Mouse (Mus musculus) MEL (cell line): ENCODE data around the gene Ccdc115. TPM values are rescaled to one million over a fixed set of nuclear protein-coding genes. Genes with fewer than 3 reads are reported as not detected.

Experiments
- DNase-seq: peaks from one replicate; pipeline ENCODE4 v3.0.0; 2011; ENCODE audit warnings: low read depth, low spot score
- H3K27ac ChIP-seq: 2 replicates; pipeline ENCODE4 v1.5.1; 2012; ENCODE audit warnings: low read depth, mild to moderate bottlenecking, control low read depth, low read length, moderate library complexity; ENCODE audit not compliant: control insufficient read depth
- H3K27me3 ChIP-seq, 2 experiments: fragments of 150-350 bp in 1 of 2; sonication (generic) in 1 of 2; 2 replicates each; pipeline ENCODE4 v1.6.1; 2012; ENCODE audit warnings: low read length in 2 of 2, mild to moderate bottlenecking in 2 of 2, improper control_type of control experiment in 1 of 2, moderate library complexity in 1 of 2; ENCODE audit not compliant: insufficient read depth in 2 of 2, control insufficient read depth in 1 of 2
- H3K36me3 ChIP-seq, 2 experiments: 2 replicates each; pipeline ENCODE4 v1.6.1; 2012 to 2014; ENCODE audit warnings: low read length in 2 of 2, improper control_type of control experiment in 1 of 2, inconsistent platforms in 1 of 2, mild to moderate bottlenecking in 1 of 2; ENCODE audit not compliant: insufficient read depth in 2 of 2, control insufficient read depth in 1 of 2
- H3K4me1 ChIP-seq, 2 experiments: fragments of 150-350 bp in 1 of 2; sonication (generic) in 1 of 2; 2 replicates each; pipeline ENCODE4 v1.6.1; 2012; ENCODE audit warnings: low read length in 2 of 2, improper control_type of control experiment in 1 of 2, mild to moderate bottlenecking in 1 of 2; ENCODE audit not compliant: insufficient read depth in 2 of 2, control insufficient read depth in 1 of 2
- H3K4me3 ChIP-seq, 2 experiments: fragments of 150-350 bp in 1 of 2; sonication (generic) in 1 of 2; 2 replicates each; pipeline ENCODE4 v1.5.1; 2012; ENCODE audit warnings: low read depth in 2 of 2, low read length in 2 of 2, mild to moderate bottlenecking in 2 of 2, moderate library complexity in 2 of 2, control low read depth in 1 of 2, improper control_type of control experiment in 1 of 2; ENCODE audit not compliant: control insufficient read depth in 1 of 2, insufficient read depth in 1 of 2
- H3K79me2 ChIP-seq: 2 replicates; pipeline ENCODE4 v1.6.1; 2012; ENCODE audit warnings: mild to moderate bottlenecking, low read length, moderate library complexity; ENCODE audit not compliant: control insufficient read depth, poor library complexity, insufficient read depth
- H3K9ac ChIP-seq: 2 replicates; pipeline ENCODE4 v1.6.1; 2012; ENCODE audit warnings: low read depth, mild to moderate bottlenecking, control low read depth, low read length, moderate library complexity; ENCODE audit not compliant: control insufficient read depth, poor library complexity, severe bottlenecking
- H3K9me3 ChIP-seq: fragments of 150-350 bp; sonication (generic); replicated peaks from 2 replicates; pipeline ENCODE4 v1.6.1; 2012; ENCODE audit warnings: mild to moderate bottlenecking, low read length, improper control_type of control experiment, moderate library complexity; ENCODE audit not compliant: insufficient read depth
- BHLHE40 ChIP-seq: IDR thresholded peaks from 2 replicates; pipeline ENCODE4 v1.6.1; 2012; ENCODE audit warnings: low read depth, mild to moderate bottlenecking, inconsistent platforms, low read length, improper control_type of control experiment, borderline replicate concordance
- CHD2 ChIP-seq: IDR thresholded peaks from 2 replicates; pipeline ENCODE4 v1.6.1; 2011; ENCODE audit warnings: low read length, improper control_type of control experiment
- EP300 ChIP-seq, 2 experiments: IDR thresholded peaks; 2 replicates each; pipeline ENCODE4 v1.6.1; 2011; ENCODE audit warnings: improper control_type of control experiment in 2 of 2, low read length in 2 of 2, low read depth in 1 of 2, mild to moderate bottlenecking in 1 of 2
- GATA1 ChIP-seq: IDR thresholded peaks from 2 replicates; pipeline ENCODE4 v1.6.1; 2011; ENCODE audit warnings: low read depth, low read length, improper control_type of control experiment
- HCFC1 ChIP-seq: IDR thresholded peaks from 2 replicates; pipeline ENCODE4 v1.6.1; 2012; ENCODE audit warnings: low read depth, mild to moderate bottlenecking, inconsistent platforms, low read length, improper control_type of control experiment, moderate library complexity
- JUND ChIP-seq: IDR thresholded peaks from 2 replicates; pipeline ENCODE4 v1.6.1; 2011; ENCODE audit warnings: low read depth, mild to moderate bottlenecking, improper control_type of control experiment, low read length
- KAT2A ChIP-seq: conservative IDR thresholded peaks from 2 replicates; pipeline ENCODE4 v1.6.1; 2012; ENCODE audit warnings: low read depth, low read length, improper control_type of control experiment, inconsistent platforms
- MAFK ChIP-seq: IDR thresholded peaks from 2 replicates; pipeline ENCODE4 v1.6.1; 2011; ENCODE audit warnings: low read depth, mild to moderate bottlenecking, low read length, improper control_type of control experiment, borderline replicate concordance
- MEF2A ChIP-seq: IDR thresholded peaks from 2 replicates; pipeline ENCODE4 v1.6.1; 2014; ENCODE audit warnings: low read depth, mild to moderate bottlenecking, inconsistent platforms, low read length, improper control_type of control experiment; ENCODE audit not compliant: poor library complexity, insufficient replicate concordance, severe bottlenecking; ENCODE audit errors: extremely low read depth
- MXI1 ChIP-seq: IDR thresholded peaks from 2 replicates; pipeline ENCODE4 v1.6.1; 2011; ENCODE audit warnings: mild to moderate bottlenecking, low read depth, low read length, improper control_type of control experiment
- MYB ChIP-seq: IDR thresholded peaks from 2 replicates; pipeline ENCODE4 v1.6.1; 2011; ENCODE audit warnings: mild to moderate bottlenecking, low read depth, low read length, improper control_type of control experiment
- NRF1 ChIP-seq: IDR thresholded peaks from 2 replicates; pipeline ENCODE4 v1.6.1; 2014; ENCODE audit warnings: low read depth, mild to moderate bottlenecking, inconsistent platforms, low read length, improper control_type of control experiment, moderate library complexity; ENCODE audit not compliant: poor library complexity, insufficient read depth, severe bottlenecking
- POLR2A ChIP-seq, 2 experiments: IDR thresholded peaks; 2 replicates each; pipeline ENCODE4 v1.6.1; 2011 to 2012; ENCODE audit warnings: low read length in 2 of 2, mild to moderate bottlenecking in 2 of 2, control low read depth in 1 of 2, improper control_type of control experiment in 1 of 2, low read depth in 1 of 2, moderate library complexity in 1 of 2; ENCODE audit not compliant: control insufficient read depth in 1 of 2, insufficient read depth in 1 of 2, poor library complexity in 1 of 2
- POLR2AphosphoS5 ChIP-seq: IDR thresholded peaks from 2 replicates; pipeline ENCODE4 v1.6.1; 2012; ENCODE audit warnings: low read depth, borderline replicate concordance, mild to moderate bottlenecking, inconsistent platforms, low read length, moderate library complexity, mixed read lengths
- RAD21 ChIP-seq: IDR thresholded peaks from 2 replicates; pipeline ENCODE4 v1.6.1; 2011; ENCODE audit warnings: mild to moderate bottlenecking, low read depth, low read length, improper control_type of control experiment
- RCOR1 ChIP-seq: IDR thresholded peaks from 2 replicates; pipeline ENCODE4 v1.6.1; 2012; ENCODE audit warnings: low read depth, mild to moderate bottlenecking, inconsistent platforms, low read length, improper control_type of control experiment
- TBP ChIP-seq: IDR thresholded peaks from 2 replicates; pipeline ENCODE4 v1.8.0; 2011; ENCODE audit warnings: low read depth, low read length, improper control_type of control experiment
- UBTF ChIP-seq: IDR thresholded peaks from 2 replicates; pipeline ENCODE4 v1.6.1; 2012; ENCODE audit warnings: low read depth, mild to moderate bottlenecking, inconsistent platforms, low read length, improper control_type of control experiment, moderate library complexity, borderline replicate concordance; ENCODE audit not compliant: insufficient read depth
- USF2 ChIP-seq, 2 experiments: IDR thresholded peaks; 2 replicates each; pipeline ENCODE4 v1.6.1; 2011 to 2012; ENCODE audit warnings: improper control_type of control experiment in 2 of 2, low read length in 2 of 2, borderline replicate concordance in 1 of 2, inconsistent platforms in 1 of 2, low read depth in 1 of 2, mild to moderate bottlenecking in 1 of 2; ENCODE audit not compliant: insufficient read depth in 1 of 2
- ZC3H11A ChIP-seq: IDR thresholded peaks from 2 replicates; pipeline ENCODE4 v1.6.1; 2012; ENCODE audit warnings: low read depth, mild to moderate bottlenecking, inconsistent platforms, low read length, improper control_type of control experiment
- ZKSCAN1 ChIP-seq: IDR thresholded peaks from 2 replicates; pipeline ENCODE4 v1.6.1; 2012; ENCODE audit warnings: low read depth, mild to moderate bottlenecking, inconsistent platforms, low read length, improper control_type of control experiment, moderate library complexity
- polyA plus RNA-seq, 2 experiments: library from polyadenylated mRNA; stranded (reverse) in 1 of 2; unstranded in 1 of 2; fragments of >175 nt in 1 of 2; fragments of >200 nt in 1 of 2; gene quantifications; 2 replicates each; pipeline versions ENCODE4 v1.2.1 to v1.2.4; 2012; ENCODE audit warnings: low replicate concordance in 2 of 2, low read depth in 1 of 2; ENCODE audit not compliant: insufficient read length in 2 of 2, insufficient read depth in 1 of 2, missing spikeins in 1 of 2
- total RNA-seq: library from RNA; depleted of rRNA; stranded (reverse); fragments of 300-350 nt; gene quantifications from 2 replicates; pipeline ENCODE4 v1.2.3, GENCODE M21; 2012

The Ccdc115 gene
- total and polyA plus RNA-seq, 3 experiments, result 63.4 to 78.7 TPM; not detected in 1

- Histone ChIP-seq H3K4me1 (peaks cover 17 to 19% of the 10 kb centered on the region in 2 experiments), H3K79me2 (no peaks in the 10 kb centered on the region; the same call in 1 of the 2 replicates), H3K4me3 (no peak overlapping the region), H3K9me3 (no peaks in the 10 kb centered on the region), H3K36me3 (peaks cover 0 to 13% of the 10 kb centered on the region in 2 experiments; a peak in 2 of 4 replicates)
- TF ChIP-seq USF2 (IDR thresholded peaks at IDR 0.05; ENCODE audit: borderline replicate concordance in 1 of 2, insufficient read depth in 1 of 2, low read depth in 1 of 2, low read length in 2 of 2) (no peak), MXI1 (no peak), BHLHE40 (no peak), UBTF (no peak), MEF2A (no peak), MAFK (no peak), KAT2A (no peak), ZC3H11A (no peak), RAD21 (no peak), HCFC1 (no peak), TBP (no peak), GATA1 (no peak), ZKSCAN1 (no peak), RCOR1 (no peak), EP300 (IDR thresholded peaks at IDR 0.05; ENCODE audit: low read depth in 1 of 2, low read length in 2 of 2) (no peak), NRF1 (no peak), MYB (no peak), POLR2AphosphoS5 (no peak), POLR2A (IDR thresholded peaks at IDR 0.05; ENCODE audit: control insufficient read depth in 1 of 2, insufficient read depth in 1 of 2, low read depth in 1 of 2, low read length in 2 of 2, poor library complexity in 1 of 2) (no peak), JUND (no peak)
- TF ChIP-seq, all 39 proteins: peak for 0
- H3K27ac ChIP-seq, result no peak overlapping the region
- H3K9ac ChIP-seq, result no peak overlapping the region
- H3K27me3 ChIP-seq, result no peaks in the 10 kb centered on the region
- DNase-seq, result no peak
These were observed 30.3 kb upstream of the Ccdc115 start for GRCm38 (mm10) chr1:34469801-34470200.

- Histone ChIP-seq H3K9ac (no peak overlapping the region), H3K27ac (peak overlapping the region; percentile 3; the same call in 1 of the 2 replicates)
- no peak for DNase-seq
These were observed 29.0 kb upstream of the Ccdc115 start for GRCm38 (mm10) chr1:34468500-34468899.

More at GRCm38 (mm10) chr1:34468500-34468899, 29.0 kb upstream of the Ccdc115 start:
- TF ChIP-seq RCOR1 (no peak), EP300 (IDR thresholded peaks at IDR 0.05; ENCODE audit: low read depth in 1 of 2, low read length in 2 of 2) (no peak), CHD2 (no peak), MEF2A (no peak)
- TF ChIP-seq, all 39 proteins: peak for 0
- H3K36me3 ChIP-seq, result peaks cover 0 to 15% of the 10 kb centered on the region in 2 experiments; a peak in 2 of 4 replicates
- H3K27me3 ChIP-seq, result no peaks in the 10 kb centered on the region
- H3K4me3 ChIP-seq, result no peak overlapping the region
- H3K4me1 ChIP-seq, result peaks cover 19 to 22% of the 10 kb centered on the region in 2 experiments
- no peaks in the 10 kb centered on the region for H3K9me3 ChIP-seq
- H3K79me2 ChIP-seq, result no peaks in the 10 kb centered on the region; the same call in 1 of the 2 replicates
